Mouse (Mus musculus): ENCODE data around the gene Gas7.

- no peak for TF ChIP-seq CTCF (conservative IDR thresholded peaks at IDR 0.05; ENCODE audit: insufficient read depth, insufficient read length, low read depth, low read length)
- no peak for TF ChIP-seq POLR2A (IDR thresholded peaks at IDR 0.05; ENCODE audit: low read depth, low read length)
Measured at GRCm38 (mm10) chr11:67561631-67562030, 106.4 kb downstream of the Gas7 start.
